Mouse (Mus musculus) hindbrain, embryonic 13.5 days (tissue): Measurements from ENCODE around the gene Hes2. TPM values are rescaled to one million over a fixed set of nuclear protein-coding genes. Genes with fewer than 3 reads are reported as not detected.
A peak's percentile ranks its signal among the peaks of the same experiment; 100 is the strongest.

Experiments used
- ATAC-seq: fragments of 200-750 bp; cut with Nextera tagmentation; 2 replicates; pipeline ENCODE4 v1.8.0; 2017; ENCODE audit warnings: moderate TSS enrichment; ENCODE audit not compliant: low FRiP score
- H3K27ac ChIP-seq: fragments of 300-500 bp; sonication (generic); 2 replicates; pipeline ENCODE4 v1.5.1; 2015; ENCODE audit warnings: inconsistent platforms, mild to moderate bottlenecking, moderate library complexity
- H3K27me3 ChIP-seq: fragments of 300-500 bp; sonication (generic); 2 replicates; pipeline ENCODE4 v1.6.1; 2015; ENCODE audit warnings: mild to moderate bottlenecking, inconsistent platforms
- H3K36me3 ChIP-seq: fragments of 300-500 bp; sonication (generic); 2 replicates; pipeline ENCODE4 v1.6.1; 2015; ENCODE audit warnings: mild to moderate bottlenecking, inconsistent platforms
- H3K4me1 ChIP-seq: fragments of 300-500 bp; sonication (generic); replicated peaks from 2 replicates; pipeline ENCODE4 v1.6.1; 2015; ENCODE audit warnings: inconsistent platforms
- H3K4me2 ChIP-seq: fragments of 300-500 bp; sonication (generic); 2 replicates; pipeline ENCODE4 v1.6.1; 2015; ENCODE audit warnings: inconsistent platforms, mild to moderate bottlenecking, moderate library complexity
- H3K4me3 ChIP-seq: fragments of 300-500 bp; sonication (generic); 2 replicates; pipeline ENCODE4 v1.5.1; 2015; ENCODE audit warnings: mild to moderate bottlenecking, inconsistent platforms
- H3K9ac ChIP-seq: fragments of 300-500 bp; sonication (generic); 2 replicates; pipeline ENCODE4 v1.6.1; 2015; ENCODE audit warnings: mild to moderate bottlenecking, inconsistent platforms
- H3K9me3 ChIP-seq: fragments of 300-500 bp; sonication (generic); 2 replicates; pipeline ENCODE4 v1.6.1; 2016; ENCODE audit warnings: inconsistent platforms
- WGBS: fragments of 180-500 bp; shearing (Covaris S2); methylation state at CpG from one replicate; pipeline ENCODE4 v1.1.7; 2015; 5-methylcytosine and 5-hydroxymethylcytosine counted together
- polyA plus RNA-seq: library from polyadenylated mRNA; unstranded; fragments of >200 nt; fragmentation: Nextera tagmentation; extraction: Ambion mirVana; gene quantifications from 2 replicates; pipeline ENCODE4 v1.2.1, GENCODE M21; 2015

Hes2 gene
- polyA plus RNA-seq, 1 experiment from 2014 or later = 0.34 TPM

DNA sequence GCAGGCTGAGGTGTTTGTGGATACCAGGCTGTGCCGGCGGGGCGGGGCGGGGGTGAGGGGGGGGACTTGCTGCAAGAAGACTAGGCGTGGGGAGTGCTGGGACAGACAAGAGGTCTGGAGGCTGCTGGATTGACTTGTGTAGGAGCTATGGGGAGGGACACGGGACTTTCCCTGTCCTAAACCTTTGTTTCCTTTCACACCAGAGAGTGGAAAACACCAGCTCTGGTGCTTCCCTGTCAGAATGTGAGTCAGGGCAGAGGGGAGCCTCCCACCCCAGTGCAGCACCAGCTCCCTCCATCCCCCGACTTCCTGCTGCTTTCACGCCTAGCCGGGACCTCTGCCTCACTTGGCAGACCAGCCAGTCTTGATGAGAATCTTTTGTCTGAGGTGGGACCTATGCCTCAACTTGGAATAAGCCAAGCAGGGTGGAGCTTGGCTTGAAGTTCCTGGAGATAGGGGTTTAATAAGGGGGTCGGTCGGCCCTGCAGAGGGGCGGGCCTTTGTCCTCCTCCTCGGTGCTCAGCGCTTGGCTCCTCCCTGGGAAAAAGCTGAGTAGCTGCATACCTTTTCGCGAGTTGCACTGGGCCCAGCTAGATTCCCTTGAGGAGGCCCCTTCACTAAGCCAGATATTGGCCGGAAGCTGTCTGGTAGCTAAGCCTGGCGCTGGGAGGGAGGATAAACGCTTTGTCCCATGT is 27.0 kb downstream of the Hes2 start:
- Histone ChIP-seq H3K27ac (peak overlapping the region; percentile 76), H3K36me3 (0 out of 2 replicates have a peak, but pooled peaks cover 4% of the 10 kb centered on the region)
- WGBS = 7% methylated on average over 19 of the region's 19 CpGs

GRCm38 (mm10) chr4:152186205-152187082 is 27.8 kb downstream of the Hes2 start:
- H3K4me2 ChIP-seq = peak overlapping the region; percentile 40
- ATAC-seq = no peak
- 0 out of 2 replicates have a peak, but pooled peaks cover 3% of the 10 kb centered on the region for H3K27me3 ChIP-seq
- peaks cover 48% of the 10 kb centered on the region for H3K4me1 ChIP-seq
- peak overlapping the region; percentile 76 for H3K27ac ChIP-seq
- H3K9ac ChIP-seq = peak overlapping the region; percentile 58
- WGBS = 40% methylated on average over 14 of the region's 14 CpGs
- peak overlapping the region; percentile 19 for H3K4me3 ChIP-seq
- H3K36me3 ChIP-seq = 0 out of 2 replicates have a peak, but pooled peaks cover 4% of the 10 kb centered on the region
- H3K9me3 ChIP-seq = no peaks in the 10 kb centered on the region

More for the DNA sequence above, 27.0 kb downstream of the Hes2 start:
- H3K9ac ChIP-seq = peak overlapping the region; percentile 58
- H3K27me3 ChIP-seq = 0 out of 2 replicates have a peak, but pooled peaks cover 3% of the 10 kb centered on the region
- H3K9me3 ChIP-seq = no peaks in the 10 kb centered on the region
- H3K4me1 ChIP-seq = peaks cover 44% of the 10 kb centered on the region
- H3K4me2 ChIP-seq = peak overlapping the region; percentile 40
- peak overlapping the region; percentile 19 for H3K4me3 ChIP-seq
- ATAC-seq = peak; percentile 78

DNA sequence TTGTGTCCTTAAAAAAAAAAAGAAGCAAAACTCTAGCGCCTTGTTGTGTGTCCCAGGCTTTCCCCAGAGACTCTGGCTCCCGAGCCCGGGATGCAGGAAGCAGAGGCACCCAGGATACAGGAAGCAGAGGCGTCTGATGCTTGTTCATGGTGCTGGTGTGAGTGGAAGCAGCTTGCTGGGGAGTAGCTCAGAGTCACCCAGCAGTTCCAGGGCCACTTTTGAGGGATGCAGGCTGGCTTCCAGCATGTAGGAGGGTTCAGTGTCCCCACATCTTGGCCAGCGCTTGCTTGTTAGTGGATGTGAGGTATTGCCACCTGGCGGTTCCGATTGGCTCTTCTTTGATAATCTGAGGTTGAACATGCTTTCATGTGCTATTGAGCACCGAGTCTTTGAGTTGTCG is 28.5 kb downstream of the Hes2 start:
- H3K4me1 ChIP-seq = peaks cover 48% of the 10 kb centered on the region
- no peak overlapping the region for H3K9ac ChIP-seq
- H3K36me3 ChIP-seq = 0 out of 2 replicates have a peak, but pooled peaks cover 4% of the 10 kb centered on the region
- no peak for ATAC-seq
- H3K9me3 ChIP-seq = no peaks in the 10 kb centered on the region
- H3K27ac ChIP-seq = no peak overlapping the region
- H3K4me3 ChIP-seq = no peak overlapping the region
- 0 out of 2 replicates have a peak, but pooled peaks cover 3% of the 10 kb centered on the region for H3K27me3 ChIP-seq
- H3K4me2 ChIP-seq = no peak overlapping the region
- 83% methylated on average over 9 of the region's 9 CpGs for WGBS

GRCm38 (mm10) chr4:152188651-152189050 is 30.0 kb downstream of the Hes2 start:
- ATAC-seq = no peak
- no peak overlapping the region for H3K9ac ChIP-seq
- 0 out of 2 replicates have a peak, but pooled peaks cover 4% of the 10 kb centered on the region for H3K36me3 ChIP-seq
- no peaks in the 10 kb centered on the region for H3K9me3 ChIP-seq
- no peak overlapping the region for H3K4me2 ChIP-seq
- no peak overlapping the region for H3K4me3 ChIP-seq
- H3K27me3 ChIP-seq = 0 out of 2 replicates have a peak, but pooled peaks cover 3% of the 10 kb centered on the region
- WGBS = 94% methylated on average over 2 of the region's 2 CpGs
- H3K27ac ChIP-seq = no peak overlapping the region
- H3K4me1 ChIP-seq = peaks cover 58% of the 10 kb centered on the region

DNA sequence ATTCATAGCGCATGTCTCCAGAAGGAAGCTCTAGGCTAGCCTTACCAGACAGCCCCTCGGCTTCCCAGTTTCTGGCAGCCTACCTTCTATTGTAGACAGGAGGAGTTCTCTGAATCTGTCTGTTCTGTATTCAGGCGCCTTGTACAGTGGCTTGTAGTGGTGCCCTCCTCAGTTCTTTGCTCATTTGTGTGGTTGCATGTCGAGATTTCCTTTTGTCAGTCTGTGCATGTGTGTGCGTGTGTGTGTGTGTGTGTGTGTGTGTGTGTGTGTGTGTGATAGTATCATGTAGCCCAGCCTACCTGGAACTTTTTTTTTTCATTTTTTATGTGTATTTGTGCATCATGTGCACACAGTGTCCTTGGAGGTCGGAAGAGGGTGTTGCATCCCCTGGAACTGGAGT is 30.4 kb downstream of the Hes2 start:
- H3K4me3 ChIP-seq = no peak overlapping the region
- 0 out of 2 replicates have a peak, but pooled peaks cover 4% of the 10 kb centered on the region for H3K36me3 ChIP-seq
- H3K9me3 ChIP-seq = no peaks in the 10 kb centered on the region
- H3K27me3 ChIP-seq = 0 out of 2 replicates have a peak, but pooled peaks cover 3% of the 10 kb centered on the region
- H3K4me2 ChIP-seq = no peak overlapping the region
- 93% methylated on average over 6 of the region's 6 CpGs for WGBS
- no peak for ATAC-seq
- H3K27ac ChIP-seq = no peak overlapping the region
- H3K9ac ChIP-seq = no peak overlapping the region
- H3K4me1 ChIP-seq = peaks cover 58% of the 10 kb centered on the region

- no peak overlapping the region for H3K9ac ChIP-seq
- 0 out of 2 replicates have a peak, but pooled peaks cover 3% of the 10 kb centered on the region for H3K27me3 ChIP-seq
- no peak overlapping the region for H3K27ac ChIP-seq
- no peak overlapping the region for H3K4me2 ChIP-seq
- 0 out of 2 replicates have a peak, but pooled peaks cover 4% of the 10 kb centered on the region for H3K36me3 ChIP-seq
- ATAC-seq = no peak
- no peak overlapping the region for H3K4me3 ChIP-seq
- WGBS = 89% methylated on average over 4 of the region's 4 CpGs
- no peaks in the 10 kb centered on the region for H3K9me3 ChIP-seq
- peaks cover 53% of the 10 kb centered on the region for H3K4me1 ChIP-seq
Observed at GRCm38 (mm10) chr4:152189691-152190090, 31.0 kb downstream of the Hes2 start.

- 60% methylated on average over 11 of the region's 11 CpGs for WGBS
Observed at GRCm38 (mm10) chr4:152190096-152190653, 31.5 kb downstream of the Hes2 start.

GRCm38 (mm10) chr4:152190701-152191100 is 32.0 kb downstream of the Hes2 start:
- peaks cover 43% of the 10 kb centered on the region for H3K4me1 ChIP-seq
- H3K4me2 ChIP-seq = no peak overlapping the region
- H3K9me3 ChIP-seq = no peaks in the 10 kb centered on the region
- ATAC-seq = no peak
- no peak overlapping the region for H3K9ac ChIP-seq
- 0 out of 2 replicates have a peak, but pooled peaks cover 3% of the 10 kb centered on the region for H3K27me3 ChIP-seq
- no peak overlapping the region for H3K4me3 ChIP-seq
- H3K36me3 ChIP-seq = 0 out of 2 replicates have a peak, but pooled peaks cover 4% of the 10 kb centered on the region
- 0 out of 2 replicates have a peak overlapping the region, but pooled peaks have one; percentile 40 for H3K27ac ChIP-seq
- WGBS = 79% methylated on average over 5 of the region's 5 CpGs

More at GRCm38 (mm10) chr4:152190096-152190653, 31.5 kb downstream of the Hes2 start:
- no peaks in the 10 kb centered on the region for H3K9me3 ChIP-seq
- no peak overlapping the region for H3K4me3 ChIP-seq
- no peak overlapping the region for H3K4me2 ChIP-seq
- H3K27ac ChIP-seq = no peak overlapping the region
- no peak overlapping the region for H3K9ac ChIP-seq
- H3K4me1 ChIP-seq = peaks cover 48% of the 10 kb centered on the region
- 0 out of 2 replicates have a peak, but pooled peaks cover 4% of the 10 kb centered on the region for H3K36me3 ChIP-seq
- 0 out of 2 replicates have a peak, but pooled peaks cover 3% of the 10 kb centered on the region for H3K27me3 ChIP-seq
- no peak for ATAC-seq

DNA sequence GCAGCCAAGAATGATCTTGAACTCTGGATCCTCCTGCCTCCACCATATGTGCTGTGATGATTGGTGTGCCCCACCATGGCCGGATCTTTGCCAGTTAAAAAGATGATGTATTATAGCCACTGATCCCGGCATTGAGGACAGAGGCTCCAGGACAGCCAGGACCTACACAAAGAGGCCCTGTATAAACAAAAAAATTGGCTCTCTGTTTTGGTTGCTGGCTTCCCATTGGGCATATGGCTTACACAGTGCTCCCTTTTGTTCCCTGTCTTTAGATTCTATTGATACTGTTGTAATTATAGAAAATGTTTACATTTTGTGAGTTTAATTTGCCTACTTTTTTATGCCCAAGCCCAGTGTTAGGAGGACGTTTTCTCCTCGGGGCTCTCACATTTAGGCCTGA is 33.9 kb downstream of the Hes2 start:
- Histone ChIP-seq H3K4me2 (no peak overlapping the region), H3K36me3 (0 out of 2 replicates have a peak, but pooled peaks cover 4% of the 10 kb centered on the region)

DNA sequence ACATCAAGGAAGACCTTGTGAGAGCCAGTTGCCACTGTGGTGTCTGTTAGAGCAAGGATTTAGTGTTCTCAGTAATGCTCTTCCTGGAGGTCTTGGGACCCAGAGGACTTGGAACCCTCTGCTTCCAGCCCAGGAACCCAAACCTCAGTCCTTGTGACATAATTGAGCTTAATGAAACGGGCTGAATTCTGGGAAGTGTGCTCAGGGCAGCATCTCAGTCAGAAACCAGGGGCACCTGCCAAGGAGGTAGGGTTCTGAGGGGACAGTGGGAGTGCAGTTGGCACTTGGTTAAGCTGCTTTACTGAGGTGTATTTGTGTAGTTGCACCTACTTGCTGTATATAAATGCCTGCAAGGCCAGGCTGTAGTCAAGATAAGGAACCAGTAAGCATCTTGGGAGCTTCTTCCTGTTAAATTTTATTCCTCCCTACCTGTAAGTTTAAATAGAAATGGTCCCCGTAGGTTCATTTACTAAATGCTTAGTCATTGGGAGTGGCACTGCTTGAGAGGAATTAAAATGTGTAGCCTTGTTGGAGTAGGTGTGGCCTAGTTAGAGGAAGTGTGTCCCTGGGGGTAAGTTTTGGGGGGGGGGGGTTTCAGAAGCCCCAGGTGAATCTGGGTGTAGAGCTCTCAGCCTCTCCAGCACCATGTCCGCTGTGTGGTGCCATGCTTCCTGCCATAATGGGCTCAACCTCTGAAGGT is 36.0 kb downstream of the Hes2 start:
- H3K9ac ChIP-seq = no peak overlapping the region
- H3K9me3 ChIP-seq = no peaks in the 10 kb centered on the region
- no peaks in the 10 kb centered on the region for H3K27me3 ChIP-seq
- H3K4me3 ChIP-seq = no peak overlapping the region
- H3K36me3 ChIP-seq = no peaks in the 10 kb centered on the region
- ATAC-seq = no peak
- no peak overlapping the region for H3K27ac ChIP-seq
- no peak overlapping the region for H3K4me2 ChIP-seq
- peaks cover 25% of the 10 kb centered on the region for H3K4me1 ChIP-seq
- 94% methylated on average over 3 of the region's 3 CpGs for WGBS

More for the DNA sequence above, 33.9 kb downstream of the Hes2 start:
- ATAC-seq = no peak
- Histone ChIP-seq H3K4me3 (no peak overlapping the region), H3K4me1 (peaks cover 27% of the 10 kb centered on the region), H3K27me3 (no peaks in the 10 kb centered on the region), H3K27ac (peak overlapping the region; percentile 56), H3K9me3 (no peaks in the 10 kb centered on the region), H3K9ac (no peak overlapping the region)
- 39% methylated on average over 4 of the region's 4 CpGs for WGBS

GRCm38 (mm10) chr4:152196276-152196675 is 37.6 kb downstream of the Hes2 start:
- Histone ChIP-seq H3K36me3 (no peaks in the 10 kb centered on the region), H3K4me1 (peaks cover 15% of the 10 kb centered on the region), H3K4me2 (no peak overlapping the region), H3K27me3 (0 out of 2 replicates have a peak, but pooled peaks cover 3% of the 10 kb centered on the region), H3K9ac (no peak overlapping the region), H3K4me3 (no peak overlapping the region), H3K9me3 (no peaks in the 10 kb centered on the region), H3K27ac (no peak overlapping the region)
- WGBS = 90% methylated on average over 8 of the region's 9 CpGs
- no peak for ATAC-seq
